Mouse (Mus musculus) CH12F3 (cell line): ENCODE measurements at regions not wholly inside any gene's neighbourhood (a gene's known extent, or its start where the extent isn't known, plus 50 kb on each side); places are given as distances from the start of the nearest gene placed in this dataset.
"Not testable (repeated sequence)": the region's sequence is repeated elsewhere in the genome, so short reads cannot be mapped to it uniquely, and the experiment has no call there.

Source experiments
- in situ Hi-C: fragments of 300-500 bp; cut with MboI; formaldehyde crosslinking; loops from 2 replicates; pipeline ENCODE4 v1.14.3; 2020; ENCODE audit warnings: low sequenced_read_pairs

- in situ Hi-C loops: no loop called here
These were observed 146.2 kb downstream of the Kcnrg start for GRCm38 (mm10) chr14:61753421-61753820.

- in situ Hi-C loops: no loop called here
These were observed 149.4 kb downstream of the Kcnrg start for GRCm38 (mm10) chr14:61756651-61757050.

- in situ Hi-C loops: no loop called here
These were observed 150.0 kb downstream of the Kcnrg start for GRCm38 (mm10) chr14:61757086-61757822.

- in situ Hi-C loops: no loop called here
These were observed 150.5 kb downstream of the Kcnrg start for GRCm38 (mm10) chr14:61757823-61758175.

GRCm38 (mm10) chr14:61758586-61758985 lies 151.3 kb downstream of the Kcnrg start:
- in situ Hi-C loops: no loop called here

- in situ Hi-C loops: not testable (repeated sequence)
These were observed 152.9 kb downstream of the Kcnrg start for GRCm38 (mm10) chr14:61760176-61760575.

- in situ Hi-C loops: no loop called here
These were observed 154.8 kb downstream of the Kcnrg start for GRCm38 (mm10) chr14:61762076-61762475.

- in situ Hi-C loops: no loop called here
These were observed 162.6 kb downstream of the Kcnrg start for GRCm38 (mm10) chr14:61769881-61770280.

- in situ Hi-C loops: no loop called here
These were observed 166.9 kb downstream of the Kcnrg start for GRCm38 (mm10) chr14:61774171-61774570.

- in situ Hi-C loops: no loop called here
These were observed 171.4 kb downstream of the Kcnrg start for GRCm38 (mm10) chr14:61778618-61779017.

GRCm38 (mm10) chr14:61783206-61783605 lies 175.9 kb downstream of the Kcnrg start:
- in situ Hi-C loops: no loop called here

- in situ Hi-C loops: no loop called here
These were observed 177.4 kb downstream of the Kcnrg start for GRCm38 (mm10) chr14:61784609-61785008.

GRCm38 (mm10) chr14:61786031-61786430 lies 178.8 kb downstream of the Kcnrg start:
- in situ Hi-C loops: no loop called here

- in situ Hi-C loops: no loop called here
These were observed 180.5 kb downstream of the Kcnrg start for GRCm38 (mm10) chr14:61787746-61788145.

- in situ Hi-C loops: no loop called here
These were observed 181.9 kb downstream of the Kcnrg start for GRCm38 (mm10) chr14:61788998-61789790.

- in situ Hi-C loops: no loop called here
These were observed 188.9 kb downstream of the Kcnrg start for GRCm38 (mm10) chr14:61795976-61796645.

GRCm38 (mm10) chr14:61796671-61797070 lies 189.4 kb downstream of the Kcnrg start:
- in situ Hi-C loops: no loop called here

GRCm38 (mm10) chr14:61803421-61803925 lies 196.2 kb downstream of the Kcnrg start:
- in situ Hi-C loops: no loop called here

GRCm38 (mm10) chr14:61805433-61805832 lies 198.2 kb downstream of the Kcnrg start:
- in situ Hi-C loops: no loop called here

- in situ Hi-C loops: no loop called here
These were observed 200.9 kb downstream of the Kcnrg start for GRCm38 (mm10) chr14:61808193-61808592.

- in situ Hi-C loops: no loop called here
These were observed 202.6 kb downstream of the Kcnrg start for GRCm38 (mm10) chr14:61809716-61810437.
